Mouse (Mus musculus) testis, adult 2 months (tissue): ENCODE results near the gene Plcg2. TPM values are rescaled to one million over a fixed set of nuclear protein-coding genes. Genes with fewer than 3 reads are reported as not detected.
A peak's percentile ranks its signal among the peaks of the same experiment; 100 is the strongest.

ENCODE experiments used
- H3K27ac ChIP-seq: fragments of 200-500 bp; 2 replicates; pipeline ENCODE4 v1.5.1; 2012; ENCODE audit warnings: low read depth, low read length; ENCODE audit not compliant: control insufficient read depth, insufficient read depth
- H3K27me3 ChIP-seq: fragments of 200-500 bp; 2 replicates; pipeline ENCODE4 v1.6.1; 2012; ENCODE audit warnings: mild to moderate bottlenecking, low read length, moderate library complexity; ENCODE audit not compliant: control insufficient read depth, insufficient read depth
- H3K36me3 ChIP-seq: fragments of 200-500 bp; 2 replicates; pipeline ENCODE4 v1.6.1; 2012; ENCODE audit warnings: mild to moderate bottlenecking, low read length; ENCODE audit not compliant: control insufficient read depth, insufficient read depth
- H3K4me1 ChIP-seq: fragments of 200-500 bp; 2 replicates; pipeline ENCODE4 v1.6.1; 2012; ENCODE audit warnings: low read length; ENCODE audit not compliant: control insufficient read depth, insufficient read depth
- H3K4me3 ChIP-seq: fragments of 200-500 bp; 2 replicates; pipeline ENCODE4 v1.5.1; 2012; ENCODE audit warnings: low read depth, mild to moderate bottlenecking, low read length, moderate library complexity, mixed read lengths; ENCODE audit not compliant: control insufficient read depth
- CTCF ChIP-seq: fragments of 200-500 bp; IDR thresholded peaks from 2 replicates; pipeline ENCODE4 v1.5.1; 2012; ENCODE audit warnings: low read depth, mild to moderate bottlenecking, inconsistent platforms, low read length, moderate library complexity; ENCODE audit not compliant: control insufficient read depth, insufficient read depth, insufficient replicate concordance
- POLR2A ChIP-seq: fragments of 200-500 bp; IDR thresholded peaks from 2 replicates; pipeline ENCODE4 v1.6.1; 2012; ENCODE audit warnings: low read depth, mild to moderate bottlenecking, inconsistent platforms, low read length, moderate library complexity; ENCODE audit not compliant: control insufficient read depth
- polyA plus RNA-seq: library from polyadenylated mRNA; depleted of rRNA; stranded (reverse); fragments of >200 nt; gene quantifications from 2 replicates; pipeline ENCODE4 v1.2.3, GENCODE M21; 2012

Plcg2 gene
- polyA plus RNA-seq, 1 experiment: 4.6 TPM

DNA sequence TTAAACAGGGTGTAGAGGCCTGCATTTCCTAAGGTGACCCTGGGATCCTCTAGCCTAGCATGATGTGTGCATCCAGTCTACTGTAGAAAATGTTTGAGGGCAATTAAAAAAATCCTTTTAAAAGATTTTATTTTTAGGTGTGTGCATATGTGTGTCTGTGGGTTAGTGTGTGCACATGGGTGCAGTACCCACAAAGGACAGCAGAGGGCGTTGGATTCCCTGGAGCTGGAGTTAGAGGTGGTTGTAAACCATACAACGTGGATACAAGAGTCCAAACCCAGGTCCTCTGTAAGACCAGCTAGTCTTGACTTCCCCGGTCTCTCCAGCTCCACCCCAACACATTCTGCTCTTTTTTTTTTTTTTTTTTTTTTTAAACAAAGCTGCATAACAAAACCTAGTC is 139.4 kb downstream of the Plcg2 start:
- H3K27ac ChIP-seq: no peak overlapping the region
- peaks cover 8% of the 10 kb centered on the region for H3K4me1 ChIP-seq
- no peaks in the 10 kb centered on the region for H3K27me3 ChIP-seq
- H3K4me3 ChIP-seq: no peak overlapping the region
- H3K36me3 ChIP-seq: no peaks in the 10 kb centered on the region
- TF ChIP-seq CTCF: peak; percentile 66; the same call in 1 of the 2 replicates
- TF ChIP-seq POLR2A: no peak

DNA sequence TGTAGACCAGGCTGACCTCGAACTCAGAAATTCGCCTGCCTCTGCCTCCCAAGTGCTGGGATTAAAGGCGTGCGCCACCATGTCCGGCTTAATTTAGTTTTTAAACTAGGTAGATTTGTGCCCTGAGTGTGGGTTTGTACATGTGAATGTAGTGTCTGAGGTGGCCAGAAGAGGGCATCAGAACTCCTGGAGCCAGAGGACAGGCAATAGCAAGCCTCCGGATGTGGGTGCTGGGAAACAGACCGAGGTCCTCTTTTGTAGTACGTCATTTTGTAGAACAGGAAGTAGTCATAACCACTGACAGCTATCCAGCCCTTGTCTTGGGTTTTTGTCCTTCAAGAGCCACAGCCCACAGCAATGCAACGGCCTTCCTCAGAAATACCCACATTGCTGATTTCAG is 141.5 kb downstream of the Plcg2 start:
- no peak for TF ChIP-seq POLR2A
- TF ChIP-seq CTCF: no peak
- Histone ChIP-seq H3K4me1 (peaks cover 4% of the 10 kb centered on the region), H3K36me3 (no peaks in the 10 kb centered on the region), H3K27ac (no peak overlapping the region), H3K27me3 (no peaks in the 10 kb centered on the region), H3K4me3 (no peak overlapping the region)

DNA sequence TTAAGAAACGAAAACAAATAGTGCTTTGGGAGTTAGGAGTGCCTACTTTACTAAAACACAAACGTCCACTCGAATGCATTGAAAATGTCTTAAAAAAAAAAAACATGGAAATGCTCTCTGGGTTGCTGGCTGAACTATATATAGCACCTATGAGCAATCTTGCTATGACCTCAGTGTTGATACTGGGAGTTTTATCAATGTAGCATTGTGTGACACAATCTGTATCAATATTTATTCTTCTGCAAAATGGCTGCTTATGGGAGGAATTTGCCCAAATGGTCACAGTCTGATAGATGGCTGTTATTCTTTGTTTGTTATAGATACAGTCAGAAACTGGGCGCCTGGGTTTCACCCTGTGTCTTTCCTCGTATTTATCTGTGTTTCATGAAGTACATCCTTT is 147.4 kb downstream of the Plcg2 start:
- no peaks in the 10 kb centered on the region for H3K4me1 ChIP-seq
- no peaks in the 10 kb centered on the region for H3K36me3 ChIP-seq
- no peak overlapping the region for H3K27ac ChIP-seq
- TF ChIP-seq POLR2A (no peak), CTCF (no peak)
- no peak overlapping the region for H3K4me3 ChIP-seq
- no peaks in the 10 kb centered on the region for H3K27me3 ChIP-seq

DNA sequence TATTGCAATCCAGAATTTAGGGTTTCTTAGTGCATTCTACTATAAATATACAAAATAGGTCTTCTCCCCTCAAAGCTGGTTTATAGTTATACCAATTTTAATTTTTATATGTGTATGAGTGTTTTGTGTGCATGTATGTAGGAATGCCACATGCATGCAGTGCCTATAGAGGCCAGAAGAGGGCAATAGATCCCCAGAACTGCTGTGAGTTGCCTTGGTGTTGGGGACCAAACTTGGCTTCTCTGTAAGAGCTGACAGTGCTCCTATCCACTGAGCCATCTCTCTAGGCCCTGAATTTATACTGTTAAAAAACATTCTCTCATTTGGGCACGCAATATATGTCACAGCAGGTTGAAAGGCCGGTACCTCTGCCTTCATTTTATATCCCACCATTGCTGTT is 147.9 kb downstream of the Plcg2 start:
- Histone ChIP-seq H3K36me3 (no peaks in the 10 kb centered on the region), H3K27me3 (no peaks in the 10 kb centered on the region), H3K4me3 (no peak overlapping the region), H3K27ac (no peak overlapping the region), H3K4me1 (no peaks in the 10 kb centered on the region)
- no peak for TF ChIP-seq POLR2A
- peak; percentile 38; the same call in 1 of the 2 replicates for TF ChIP-seq CTCF

DNA sequence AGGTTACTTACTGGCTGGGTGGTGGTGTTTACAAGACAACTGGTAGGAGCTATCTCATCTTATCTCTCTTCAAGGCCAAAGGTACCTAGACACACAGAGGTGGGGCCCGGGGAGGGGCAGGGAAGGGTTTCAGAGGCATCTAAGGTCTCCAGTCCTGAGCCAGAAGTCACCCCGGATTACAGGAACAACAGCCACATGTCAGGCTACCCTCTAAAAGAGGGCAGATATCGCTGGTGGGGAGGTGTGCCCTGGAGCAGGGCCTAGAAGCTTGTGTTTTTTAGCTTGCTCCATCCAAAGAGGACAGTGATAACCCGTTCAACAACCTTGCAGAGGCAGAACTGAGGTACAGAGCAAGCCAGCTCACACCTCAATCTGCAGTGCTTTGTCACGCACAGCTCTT is 148.3 kb downstream of the Plcg2 start:
- Histone ChIP-seq H3K4me3 (no peak overlapping the region), H3K27ac (no peak overlapping the region), H3K27me3 (no peaks in the 10 kb centered on the region), H3K4me1 (no peaks in the 10 kb centered on the region), H3K36me3 (no peaks in the 10 kb centered on the region)
- TF ChIP-seq CTCF: no peak
- TF ChIP-seq POLR2A: no peak

DNA sequence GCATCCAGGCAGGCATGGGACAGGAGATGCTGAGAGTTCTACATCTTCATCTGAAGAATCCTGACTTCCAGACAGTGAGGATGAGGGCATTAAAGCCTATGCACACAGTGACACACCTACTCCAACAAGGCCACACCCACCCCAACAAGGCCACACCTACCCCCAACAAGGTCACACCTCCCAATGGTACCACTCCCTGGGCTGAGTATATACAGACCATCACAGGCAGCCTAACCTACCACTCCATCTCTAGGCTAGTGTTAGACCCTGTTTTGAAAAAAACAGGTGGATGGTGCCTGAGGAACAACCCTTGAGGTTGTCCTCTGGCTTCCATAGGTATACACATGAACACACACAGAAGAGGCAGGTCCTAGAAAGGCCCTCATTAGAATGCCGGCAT is 154.2 kb downstream of the Plcg2 start:
- Histone ChIP-seq H3K36me3 (no peaks in the 10 kb centered on the region), H3K27me3 (no peaks in the 10 kb centered on the region), H3K27ac (no peak overlapping the region), H3K4me3 (no peak overlapping the region), H3K4me1 (no peaks in the 10 kb centered on the region)
- TF ChIP-seq CTCF: no peak
- TF ChIP-seq POLR2A: no peak

DNA sequence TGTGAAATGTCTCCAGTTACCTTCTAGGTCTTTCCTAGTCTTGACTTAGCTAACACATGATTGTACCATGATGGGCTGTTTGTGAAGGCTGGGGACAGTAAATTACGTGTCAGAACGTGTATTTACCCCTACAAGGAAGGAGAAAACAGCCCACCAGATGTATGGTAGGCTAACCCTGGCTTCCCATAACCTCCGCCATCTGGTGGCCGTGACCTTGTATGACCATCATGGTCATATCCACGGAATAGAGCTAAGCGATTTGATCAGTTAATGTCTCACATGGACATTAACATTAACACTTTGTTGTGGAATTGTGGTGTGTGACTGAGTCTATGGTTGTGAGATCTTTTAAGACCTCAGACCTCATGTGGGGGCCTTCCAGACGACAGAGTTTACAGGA is 160.9 kb downstream of the Plcg2 start:
- H3K36me3 ChIP-seq: no peaks in the 10 kb centered on the region; the same call in 1 of the 2 replicates
- no peak for TF ChIP-seq POLR2A
- no peak; the same call in 1 of the 2 replicates for TF ChIP-seq CTCF
- H3K4me3 ChIP-seq: no peak overlapping the region
- no peak overlapping the region for H3K27ac ChIP-seq
- H3K27me3 ChIP-seq: no peaks in the 10 kb centered on the region
- H3K4me1 ChIP-seq: peaks cover 5% of the 10 kb centered on the region; the same call in 1 of the 2 replicates

DNA sequence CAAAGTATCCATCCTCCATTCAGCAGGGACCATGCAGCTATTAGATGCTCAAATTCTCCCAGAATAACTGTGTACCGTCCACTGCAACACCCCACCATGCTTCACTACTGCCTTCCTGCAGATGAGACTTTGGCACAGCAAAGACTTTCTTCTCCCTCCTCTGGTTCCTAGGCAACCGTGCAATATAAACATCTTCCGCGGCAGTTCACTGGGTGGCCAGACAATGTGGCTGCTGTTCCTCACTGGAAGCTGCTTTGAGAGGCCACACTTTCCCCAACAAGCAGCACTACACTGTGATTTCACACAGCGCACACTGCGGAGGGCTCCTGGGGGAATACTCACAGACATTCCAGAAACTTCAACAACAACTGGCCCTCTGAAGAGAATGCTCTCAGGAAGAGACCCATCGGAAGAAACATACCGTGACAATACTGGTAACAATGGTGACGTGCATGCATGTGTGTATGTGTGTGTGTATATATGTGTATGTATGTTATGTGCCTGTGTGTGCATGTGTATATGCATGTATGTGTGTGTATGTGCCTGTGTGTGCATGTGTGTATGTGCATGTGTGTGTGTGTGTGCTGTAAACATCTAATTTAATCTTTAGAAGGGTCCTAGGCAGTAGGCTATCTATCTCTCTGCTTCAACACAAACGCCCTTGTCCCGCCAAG is 162.4 kb downstream of the Plcg2 start:
- TF ChIP-seq CTCF (no peak), POLR2A (no peak)
- Histone ChIP-seq H3K27me3 (no peaks in the 10 kb centered on the region), H3K4me1 (peaks cover 5% of the 10 kb centered on the region; the same call in 1 of the 2 replicates), H3K27ac (no peak overlapping the region), H3K36me3 (no peaks in the 10 kb centered on the region; the same call in 1 of the 2 replicates), H3K4me3 (no peak overlapping the region)
